Mouse (Mus musculus): Measurements from ENCODE around the gene Ly6c2.
A peak's percentile ranks its signal among the peaks of the same experiment; 100 is the strongest.
"Not testable (repeated sequence)": the region's sequence is repeated elsewhere in the genome, so short reads cannot be mapped to it uniquely, and the experiment has no call there.

GRCm38 (mm10) chr15:75118742-75119141 is 7.0 kb upstream of the Ly6c2 start:
- peak; percentile 75 for TF ChIP-seq CTCF (IDR thresholded peaks at IDR 0.05; ENCODE audit: control insufficient read depth, insufficient read depth, insufficient replicate concordance, low read depth, low read length)
- not testable (repeated sequence) for TF ChIP-seq POLR2A (IDR thresholded peaks at IDR 0.05; ENCODE audit: control insufficient read depth, low read depth, low read length)
